Mouse (Mus musculus): ENCODE results near the gene Vmn1r55. TPM values are rescaled to one million over a fixed set of nuclear protein-coding genes. Genes with fewer than 3 reads are reported as not detected.

Vmn1r55 gene
- total and polyA plus RNA-seq, 3 experiments: 0.01 TPM; not detected in 2

GRCm38 (mm10) chr7:5112701-5113100, 36.8 kb downstream of the Vmn1r55 start:
- Histone ChIP-seq H3K9me3 (replicated peaks; ENCODE audit: low read length) (peaks cover 4% of the 10 kb centered on the region), H3K27ac (ENCODE audit: insufficient read depth, low read depth) (no peak overlapping the region), H3K9ac (ENCODE audit: insufficient read depth, low read depth) (no peak overlapping the region), H3K79me2 (replicated peaks; ENCODE audit: control insufficient read depth, extremely low read depth, insufficient read depth, poor library complexity, severe bottlenecking) (no peaks in the 10 kb centered on the region), H3K4me1 (ENCODE audit: control insufficient read depth in 1 of 2, insufficient read depth in 2 of 2) (no peaks in the 10 kb centered on the region), H3K36me3 (replicated peaks in 1 of 2; ENCODE audit: control insufficient read depth in 1 of 2, insufficient read depth in 1 of 2, low read length in 1 of 2) (no peaks in the 10 kb centered on the region), H3K4me3 (replicated peaks in 1 of 3; ENCODE audit: low read depth in 2 of 3, low read length in 2 of 3, poor library complexity in 1 of 3) (no peak overlapping the region), H3K27me3 (replicated peaks) (no peaks in the 10 kb centered on the region), H3K4me2 (ENCODE audit: insufficient read depth, low read depth, poor library complexity, severe bottlenecking) (no peak overlapping the region)
- in situ Hi-C loops (cut with MboI; ENCODE audit: low pct_ligation_motif_present, low pct_unique_long_range_greater_than_20kb, low sequenced_read_pairs): no loop called here
- TF ChIP-seq MEF2A (IDR thresholded peaks at IDR 0.05; ENCODE audit: borderline replicate concordance, low read depth, low read length) (no peak), HCFC1 (IDR thresholded peaks at IDR 0.05; ENCODE audit: low read depth, low read length) (no peak), TCF12 (IDR thresholded peaks at IDR 0.05; ENCODE audit: low read depth, low read length) (no peak), KAT2A (IDR thresholded peaks at IDR 0.05; ENCODE audit: insufficient replicate concordance, low read length) (no peak), RAD21 (IDR thresholded peaks at IDR 0.05; ENCODE audit: low read depth, low read length) (no peak), RCOR1 (conservative IDR thresholded peaks at IDR 0.05; ENCODE audit: low read depth, low read length) (no peak), GABPA (IDR thresholded peaks at IDR 0.05; ENCODE audit: insufficient replicate concordance, low read depth, low read length) (no peak), ZNF384 (IDR thresholded peaks at IDR 0.05; ENCODE audit: low read depth, low read length) (no peak), POLR2A (IDR thresholded peaks at IDR 0.05; ENCODE audit: low read depth, low read length) (no peak), EP300 (IDR thresholded peaks at IDR 0.05; ENCODE audit: low read length) (no peak), MAZ (IDR thresholded peaks at IDR 0.05; ENCODE audit: low read depth, low read length) (no peak)
- no peak for DNase-seq (ENCODE audit: extremely low read depth)
- dilution Hi-C loops (cut with MboI; ENCODE audit: extremely low pct_ligation_motif_present, extremely low pct_unique_long_range_greater_than_20kb, low sequenced_read_pairs): no loop called here

- dilution Hi-C loops (cut with MboI; ENCODE audit: extremely low pct_ligation_motif_present, extremely low pct_unique_long_range_greater_than_20kb, low sequenced_read_pairs): no loop called here
- TF ChIP-seq MAX (IDR thresholded peaks at IDR 0.05; ENCODE audit: low read length) (no peak), RAD21 (IDR thresholded peaks at IDR 0.05; ENCODE audit: low read depth, low read length) (no peak), USF2 (conservative IDR thresholded peaks at IDR 0.05; ENCODE audit: low read depth, low read length) (no peak), ZKSCAN1 (IDR thresholded peaks at IDR 0.05; ENCODE audit: borderline replicate concordance, low read depth, low read length) (no peak), RCOR1 (conservative IDR thresholded peaks at IDR 0.05; ENCODE audit: low read depth, low read length) (no peak), CHD1 (IDR thresholded peaks at IDR 0.05; ENCODE audit: low read depth, low read length) (no peak), CTCF (conservative IDR thresholded peaks at IDR 0.05 in 1 of 2, IDR thresholded peaks at IDR 0.05 in 1 of 2; ENCODE audit: low read depth in 2 of 2, low read length in 2 of 2) (no peak), ZNF384 (IDR thresholded peaks at IDR 0.05; ENCODE audit: low read depth, low read length) (no peak), ELF1 (IDR thresholded peaks at IDR 0.05; ENCODE audit: low read depth, low read length) (no peak), POLR2A (IDR thresholded peaks at IDR 0.05; ENCODE audit: low read depth, low read length) (no peak), IRF4 (IDR thresholded peaks at IDR 0.05; ENCODE audit: low read depth, low read length) (no peak), MAZ (IDR thresholded peaks at IDR 0.05; ENCODE audit: low read depth, low read length) (no peak), ZMIZ1 (IDR thresholded peaks at IDR 0.05; ENCODE audit: low read depth, low read length) (no peak), JUN (IDR thresholded peaks at IDR 0.05; ENCODE audit: insufficient read depth, low read depth, low read length) (no peak), MYC (IDR thresholded peaks at IDR 0.05; ENCODE audit: low read depth, low read length) (no peak), SMC3 (IDR thresholded peaks at IDR 0.05; ENCODE audit: low read depth, low read length) (no peak), MAFK (IDR thresholded peaks at IDR 0.05; ENCODE audit: insufficient replicate concordance, low read length) (no peak), MEF2A (IDR thresholded peaks at IDR 0.05; ENCODE audit: borderline replicate concordance, low read depth, low read length) (no peak), TCF12 (IDR thresholded peaks at IDR 0.05; ENCODE audit: low read depth, low read length) (no peak), EP300 (IDR thresholded peaks at IDR 0.05; ENCODE audit: low read length) (no peak)
- H3K36me3 ChIP-seq (replicated peaks in 1 of 2; ENCODE audit: control insufficient read depth in 1 of 2, insufficient read depth in 1 of 2, low read length in 1 of 2): no peaks in the 10 kb centered on the region
- no peaks in the 10 kb centered on the region for H3K27me3 ChIP-seq (replicated peaks)
- no peak overlapping the region for H3K4me3 ChIP-seq (replicated peaks in 1 of 3; ENCODE audit: low read depth in 2 of 3, low read length in 2 of 3, poor library complexity in 1 of 3)
- H3K9me3 ChIP-seq (replicated peaks; ENCODE audit: low read length): peaks cover 4% of the 10 kb centered on the region
- no peaks in the 10 kb centered on the region for H3K79me2 ChIP-seq (replicated peaks; ENCODE audit: control insufficient read depth, extremely low read depth, insufficient read depth, poor library complexity, severe bottlenecking)
- H3K9ac ChIP-seq (ENCODE audit: insufficient read depth, low read depth): no peak overlapping the region
- no peak overlapping the region for H3K4me2 ChIP-seq (ENCODE audit: insufficient read depth, low read depth, poor library complexity, severe bottlenecking)
- in situ Hi-C loops (cut with MboI; ENCODE audit: low pct_ligation_motif_present, low pct_unique_long_range_greater_than_20kb, low sequenced_read_pairs): no loop called here
- no peaks in the 10 kb centered on the region for H3K4me1 ChIP-seq (ENCODE audit: control insufficient read depth in 1 of 2, insufficient read depth in 2 of 2)
- no peak for DNase-seq (ENCODE audit: extremely low read depth)
- no peak overlapping the region for H3K27ac ChIP-seq (ENCODE audit: insufficient read depth, low read depth)
Measured at GRCm38 (mm10) chr7:5109301-5109700, 40.2 kb downstream of the Vmn1r55 start.
